In the genomic region with DNA sequence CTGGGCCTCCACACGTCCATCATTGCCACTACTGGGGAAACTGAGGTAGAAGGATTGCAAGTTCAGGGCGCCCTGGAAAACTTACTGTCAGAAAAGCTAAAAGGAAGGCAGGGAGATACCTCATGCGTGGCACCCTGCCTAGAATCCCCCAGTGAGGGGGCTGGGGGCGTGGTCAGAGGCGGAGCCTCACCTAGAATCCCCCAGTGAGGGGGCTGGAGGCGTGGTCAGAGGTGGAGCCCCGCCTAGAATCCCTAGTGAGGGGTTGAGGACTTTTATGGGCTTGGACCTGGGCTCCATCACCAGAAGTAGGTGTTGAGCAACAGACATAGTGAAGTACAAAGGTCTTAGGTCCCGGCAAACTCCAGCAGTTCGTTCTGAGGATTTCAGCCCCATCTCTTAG, we compare ENCODE assay signal across 8 mouse cellular contexts. TPM values are rescaled to one million over a fixed set of nuclear protein-coding genes. Genes with fewer than 3 reads are reported as not detected.
A peak's percentile ranks its signal among the peaks of the same experiment; 100 is the strongest.
DNase-seq lines count a peak whose midpoint lies in the region.

No protein-coding gene starts in this region.

- DNase-seq in cerebellum, adult 11 months: peak; percentile 39
- DNase-seq in cerebellum, postnatal 36 days: no peak
- DNase-seq in ovary, postnatal 10 days (ENCODE audit: low spot score): peak; percentile 29
- DNase-seq in ovary, postnatal 36 days (ENCODE audit: low spot score): no peak
- DNase-seq in liver: peak; percentile 78
- peak; percentile 57 for DNase-seq in thymus, postnatal 14 days
- DNase-seq in adrenal gland, postnatal 25 days: no peak
- DNase-seq in left cerebral cortex, adult 8-10 months (ENCODE audit: low spot score in 2 of 2): no peak

RNA-seq across cellular contexts. Expression of gene Tcf3, which starts 2.8 kb away (rescaled TPM):
- 63.1 and 84.1 TPM in 2 replicates for total RNA-seq in adrenal gland, postnatal 25 days (2021)
- total RNA-seq in left cerebral cortex, adult 8-10 months (2022): 10 to 100 TPM; 27.7 to 32.6 (median 31.4) TPM

RNA-seq across cellular contexts. Expression of gene Uqcr11, which starts 29.6 kb away (rescaled TPM):
- 728 and 779 TPM in 2 replicates for total RNA-seq in adrenal gland, postnatal 25 days (2021)
- total RNA-seq in left cerebral cortex, adult 8-10 months (2022): 100 to 1,000 TPM; 332 to 408 (median 366) TPM

RNA-seq across cellular contexts. Expression of gene Mbd3, which starts 36.9 kb away (rescaled TPM):
- total RNA-seq in adrenal gland, postnatal 25 days (2021): 127 and 139 TPM in 2 replicates
- total RNA-seq in left cerebral cortex, adult 8-10 months (2022): 100 to 1,000 TPM; 146 to 152 (median 149) TPM

RNA-seq across cellular contexts. Expression of gene Mex3d, which starts 48.8 kb away (rescaled TPM):
- total RNA-seq in adrenal gland, postnatal 25 days (2021): 18.3 and 21.7 TPM in 2 replicates
- total RNA-seq in left cerebral cortex, adult 8-10 months (2022): 10 to 100 TPM; 18.9 to 20.3 (median 19.6) TPM

RNA-seq across cellular contexts. Expression of gene Onecut3, which starts 58.4 kb away (rescaled TPM):
- total RNA-seq in adrenal gland, postnatal 25 days (2021): not detected in 2 replicates
- not detected for total RNA-seq in left cerebral cortex, adult 8-10 months (2022)

Comparison
In these comparisons a context has a peak if more than half of its experiments do, and no peak if none do; other contexts are left out.
1. DNase-seq: peak in cerebellum, adult 11 months (single experiment), ovary, postnatal 10 days (single experiment), liver (single experiment) and thymus, postnatal 14 days (single experiment); none in cerebellum, postnatal 36 days (0 of 2), ovary, postnatal 36 days (single experiment), adrenal gland, postnatal 25 days (single experiment) and left cerebral cortex, adult 8-10 months (0 of 2).